In genomic region chr11:116905741-116906456, GRCm38 (mm10) we compare ENCODE assay signal across 9 mouse cellular contexts. TPM values are rescaled to one million over a fixed set of nuclear protein-coding genes. Genes with fewer than 3 reads are reported as not detected.
DNase-seq lines count a peak whose midpoint lies in the region; ATAC-seq and TF ChIP-seq lines count a peak whose summit lies in the region.
"Had no signal": no experiment of that assay in that cellular context is flagged by ENCODE, and none has a peak within 500 bp of the region (broad histone marks: within the 10 kb centered on the region; RNA-seq: fewer than 3 reads in every experiment).

No protein-coding gene starts in this region.

- H3K4me1 ChIP-seq in lung, embryonic 14.5 days (ENCODE audit: insufficient read depth), result no peaks in the 10 kb centered on the region
- peaks cover 4% of the 10 kb centered on the region; the same call in 1 of the 2 replicates for H3K4me1 ChIP-seq in forebrain, embryonic 14.5 days (ENCODE audit: control insufficient read depth, insufficient read depth, low read length)
- peaks cover 14% of the 10 kb centered on the region for H3K4me1 ChIP-seq in neural tube, embryonic 13.5 days (replicated peaks)

- peaks cover 18% of the 10 kb centered on the region; the same call in 1 of the 2 replicates for H3K27me3 ChIP-seq in lung, embryonic 14.5 days (ENCODE audit: insufficient read depth, low read length)
- peaks cover 8% of the 10 kb centered on the region; the same call in 1 of the 2 replicates for H3K27me3 ChIP-seq in forebrain, embryonic 14.5 days (replicated peaks; ENCODE audit: control insufficient read depth, insufficient read depth, low read length)
- peaks cover 32% of the 10 kb centered on the region for H3K27me3 ChIP-seq in neural tube, embryonic 13.5 days

- H3K4me2 ChIP-seq in lung, embryonic 14.5 days, result peak overlapping the region; percentile 63
- H3K4me2 ChIP-seq in forebrain, embryonic 14.5 days (ENCODE audit: low read length), result peak overlapping the region; percentile 34
- peak overlapping the region; percentile 44 for H3K4me2 ChIP-seq in neural tube, embryonic 13.5 days

- TF ChIP-seq CTCF in lung, embryonic 14.5 days (IDR thresholded peaks at IDR 0.05; ENCODE audit: low read depth), result no peak

- intact Hi-C loops in left cerebral cortex, postnatal 25 days (cut with DNase I), result no loop called here

- H3K27ac ChIP-seq in lung, embryonic 14.5 days (ENCODE audit: low read depth), result no peak overlapping the region
- H3K27ac ChIP-seq in forebrain, embryonic 14.5 days (ENCODE audit: low read depth, low read length), result no peak overlapping the region
- H3K27ac ChIP-seq in neural tube, embryonic 13.5 days (replicated peaks), result no peak overlapping the region
- H3K27ac ChIP-seq: macrophage had no signal

- 5% methylated on average over 22 of the region's 23 CpGs for WGBS in lung, embryonic 14.5 days
- 2% methylated on average over 21 of the region's 23 CpGs for WGBS in forebrain, embryonic 14.5 days
- WGBS in neural tube, embryonic 13.5 days, result 4% methylated on average over 23 of the region's 23 CpGs

- peak; percentile 49; the same call in 1 of the 2 replicates for ATAC-seq in lung, embryonic 14.5 days (ENCODE audit: insufficient read depth)
- ATAC-seq in forebrain, embryonic 14.5 days, result no peak
- no peak for ATAC-seq in neural tube, embryonic 13.5 days (ENCODE audit: low read depth)

- no peak for DNase-seq in lung, embryonic 14.5 days
- DNase-seq in lung, postnatal 14 days, result no peak
- no peak for DNase-seq in forebrain, embryonic 14.5 days (ENCODE audit: low spot score)
- DNase-seq in kidney, postnatal 36 days, result peak; percentile 27 to 57
- DNase-seq in gastrocnemius, postnatal 4 days (ENCODE audit: low spot score in 2 of 2), result no peak
- no peak for DNase-seq in left cerebral cortex, postnatal 25 days (ENCODE audit: low spot score in 2 of 2)
- DNase-seq in thymus, postnatal 4 days, result no peak

- H3K4me3 ChIP-seq in lung, embryonic 14.5 days (ENCODE audit: low read depth, low read length), result peak overlapping the region; percentile 20
- no peak overlapping the region; the same call in 1 of the 2 replicates for H3K4me3 ChIP-seq in forebrain, embryonic 14.5 days (ENCODE audit: low read depth, low read length)
- peak overlapping the region; percentile 14; the same call in 1 of the 2 replicates for H3K4me3 ChIP-seq in neural tube, embryonic 13.5 days

- H3K36me3 ChIP-seq in lung, embryonic 14.5 days (ENCODE audit: insufficient read depth), result no peaks in the 10 kb centered on the region
- H3K36me3 ChIP-seq in forebrain, embryonic 14.5 days (ENCODE audit: control insufficient read depth, insufficient read depth, low read length), result no peaks in the 10 kb centered on the region
- no peaks in the 10 kb centered on the region for H3K36me3 ChIP-seq in neural tube, embryonic 13.5 days

- H3K9me3 ChIP-seq in lung, embryonic 14.5 days (ENCODE audit: low read depth, low read length), result no peaks in the 10 kb centered on the region
- no peaks in the 10 kb centered on the region for H3K9me3 ChIP-seq in forebrain, embryonic 14.5 days (replicated peaks; ENCODE audit: control insufficient read depth, low read length)
- H3K9me3 ChIP-seq in neural tube, embryonic 13.5 days, result no peaks in the 10 kb centered on the region

- no peak overlapping the region; the same call in 1 of the 2 replicates for H3K9ac ChIP-seq in lung, embryonic 14.5 days
- H3K9ac ChIP-seq in forebrain, embryonic 14.5 days (ENCODE audit: low read length), result no peak overlapping the region
- peak overlapping the region; percentile 44; the same call in 1 of the 2 replicates for H3K9ac ChIP-seq in neural tube, embryonic 13.5 days

RNA-seq across cellular contexts. Expression of gene Mgat5b, which starts 12.8 kb away (rescaled TPM):
- polyA plus RNA-seq in lung, embryonic 14.5 days (2014; fragmentation: Nextera tagmentation; extraction: Ambion mirVana), result 0.22 and 0.59 TPM in 2 replicates
- polyA plus RNA-seq in forebrain, embryonic 14.5 days (2014; fragmentation: Nextera tagmentation; extraction: Ambion mirVana), result 21.1 and 23.3 TPM in 2 replicates
- polyA plus RNA-seq in neural tube, embryonic 13.5 days (2015; fragmentation: Nextera tagmentation; extraction: Ambion mirVana), result 28.4 and 28.5 TPM in 2 replicates
- total RNA-seq in gastrocnemius, postnatal 4 days (2021), result 1 to 10 TPM; 1.3 to 1.4 TPM
- total RNA-seq in left cerebral cortex, postnatal 25 days (2021), result 10 to 100 TPM; 77.5 to 79.8 TPM
- polyA plus RNA-seq: macrophage had no signal

RNA-seq across cellular contexts. Expression of gene Srsf2, which starts 53.0 kb away (rescaled TPM):
- polyA plus RNA-seq in lung, embryonic 14.5 days (2014; fragmentation: Nextera tagmentation; extraction: Ambion mirVana), result 1,038 and 1,045 TPM in 2 replicates
- polyA plus RNA-seq in forebrain, embryonic 14.5 days (2014; fragmentation: Nextera tagmentation; extraction: Ambion mirVana), result 639 and 644 TPM in 2 replicates
- 624 and 649 TPM in 2 replicates for polyA plus RNA-seq in neural tube, embryonic 13.5 days (2015; fragmentation: Nextera tagmentation; extraction: Ambion mirVana)
- 100 to 1,000 TPM; 181 to 207 TPM for total RNA-seq in gastrocnemius, postnatal 4 days (2021)
- 100 to 1,000 TPM; 137 to 140 TPM for total RNA-seq in left cerebral cortex, postnatal 25 days (2021)

RNA-seq across cellular contexts. Expression of gene Mfsd11, which starts 53.7 kb away (rescaled TPM):
- polyA plus RNA-seq in lung, embryonic 14.5 days (2014; fragmentation: Nextera tagmentation; extraction: Ambion mirVana), result 31.8 and 36.7 TPM in 2 replicates
- 31.8 and 46.6 TPM in 2 replicates for polyA plus RNA-seq in forebrain, embryonic 14.5 days (2014; fragmentation: Nextera tagmentation; extraction: Ambion mirVana)
- polyA plus RNA-seq in neural tube, embryonic 13.5 days (2015; fragmentation: Nextera tagmentation; extraction: Ambion mirVana), result 42.9 and 47.3 TPM in 2 replicates
- 10 to 100 TPM; 42.8 to 43.1 TPM for total RNA-seq in gastrocnemius, postnatal 4 days (2021)
- 10 to 100 TPM; 35.2 to 49.6 TPM for total RNA-seq in left cerebral cortex, postnatal 25 days (2021)

Comparison
In these comparisons a context has a peak if more than half of its experiments do, and no peak if none do; other contexts are left out.
1. DNase-seq: peak in kidney, postnatal 36 days (2 of 2); none in lung, embryonic 14.5 days (single experiment), lung, postnatal 14 days (single experiment), forebrain, embryonic 14.5 days (single experiment), gastrocnemius, postnatal 4 days (0 of 2), left cerebral cortex, postnatal 25 days (0 of 2) and thymus, postnatal 4 days (single experiment).
2. RNA of gene Mgat5b, which starts 12.8 kb away (polyA plus RNA-seq): 28.4 to 28.5 TPM in neural tube, embryonic 13.5 days and 21.1 to 23.3 TPM in forebrain, embryonic 14.5 days; 0.22 to 0.59 TPM in lung, embryonic 14.5 days; every median in the first group is over 10 times any median in the second.
3. Peak in every context shown above with its lines, with median percentiles within 50 percentile points of each other: H3K4me2 ChIP-seq.